Mouse (Mus musculus) adipocyte (in vitro differentiated cells): ENCODE results near the gene 1700029H14Rik.

Experiments used
- DNase-seq: peaks from one replicate; pipeline ENCODE4 v3.0.0-alpha.2; 2016; ENCODE audit warnings: low spot score

Gene 1700029H14Rik

DNA sequence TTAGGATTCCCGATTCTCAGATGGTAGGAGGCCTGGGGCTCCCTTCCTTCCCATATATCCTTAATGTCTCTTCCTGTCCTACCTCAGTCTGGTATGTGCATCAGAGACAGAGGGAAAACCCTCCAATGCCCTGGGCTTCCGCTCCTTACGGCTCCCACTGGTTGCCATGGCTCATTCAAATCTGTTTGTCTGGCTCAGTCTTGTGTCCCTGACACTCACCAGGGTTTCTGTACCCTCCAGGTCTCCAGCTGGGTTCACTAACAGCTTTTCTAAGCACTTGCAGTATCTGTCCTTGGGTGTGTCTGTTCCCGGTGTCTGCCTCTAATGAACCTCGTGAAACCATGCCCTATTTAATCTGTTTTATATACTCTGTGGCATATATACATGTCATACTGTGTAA is 20.7 kb downstream of the 1700029H14Rik start:
- no peak for DNase-seq

DNA sequence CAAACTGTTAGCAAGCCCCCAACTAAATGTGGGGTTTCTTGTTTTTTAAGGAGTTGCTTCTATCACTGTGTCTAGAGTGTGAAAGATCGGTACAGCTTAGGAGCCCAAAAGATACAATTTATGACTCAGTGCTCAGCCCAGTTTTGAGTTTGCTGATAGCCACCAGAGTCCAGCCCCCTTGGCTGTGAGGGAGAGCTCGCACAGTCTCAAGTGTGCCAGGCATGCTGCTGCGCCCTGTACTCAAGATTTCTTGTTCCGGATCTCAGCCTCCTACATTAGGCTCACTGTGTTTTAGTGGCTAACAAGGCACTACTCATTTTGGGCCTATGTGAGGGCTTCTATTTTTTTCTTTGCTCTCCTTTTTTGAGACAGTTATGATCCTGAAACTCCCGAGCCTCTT is 22.1 kb downstream of the 1700029H14Rik start:
- no peak for DNase-seq

DNA sequence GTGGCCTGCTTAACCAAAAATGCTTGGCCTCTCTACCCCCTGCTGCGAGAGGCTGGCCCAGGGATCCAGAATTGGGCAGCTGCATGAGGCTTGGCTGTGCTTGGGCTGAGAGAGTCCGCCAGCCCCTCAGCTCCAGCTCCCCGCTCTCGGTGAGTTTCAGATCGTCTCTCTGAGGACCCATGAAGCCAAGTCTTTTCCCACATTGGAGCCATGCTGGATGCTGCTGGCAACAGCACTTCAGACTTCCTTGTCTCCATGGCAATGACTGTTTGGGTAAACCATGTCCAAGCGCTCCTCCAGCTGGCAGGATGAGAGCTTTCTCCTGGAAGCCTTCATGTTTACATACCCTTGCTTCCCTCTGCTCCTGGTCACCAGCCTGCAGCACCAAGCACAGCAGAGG is 23.4 kb downstream of the 1700029H14Rik start:
- DNase-seq = peak; percentile 97

DNA sequence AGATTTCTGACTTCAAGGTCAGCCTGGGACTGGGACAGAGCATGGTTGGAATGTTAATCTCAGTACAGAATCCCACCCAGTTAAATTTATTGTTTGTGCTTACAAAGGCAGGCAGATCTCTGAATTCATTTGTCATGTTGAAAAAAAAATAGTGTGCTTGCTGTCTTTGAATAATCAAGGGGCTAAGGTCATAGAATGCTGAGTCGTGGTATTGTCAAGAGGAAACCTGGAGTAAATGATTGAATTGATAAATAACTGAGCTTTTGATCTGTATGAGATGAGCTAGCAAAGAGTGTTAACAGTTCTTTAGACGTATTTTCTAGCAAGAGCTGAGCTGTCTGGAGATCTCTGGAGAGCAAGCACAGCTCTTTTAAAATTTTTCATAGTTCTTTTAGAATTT is 25.2 kb downstream of the 1700029H14Rik start:
- DNase-seq = no peak

DNA sequence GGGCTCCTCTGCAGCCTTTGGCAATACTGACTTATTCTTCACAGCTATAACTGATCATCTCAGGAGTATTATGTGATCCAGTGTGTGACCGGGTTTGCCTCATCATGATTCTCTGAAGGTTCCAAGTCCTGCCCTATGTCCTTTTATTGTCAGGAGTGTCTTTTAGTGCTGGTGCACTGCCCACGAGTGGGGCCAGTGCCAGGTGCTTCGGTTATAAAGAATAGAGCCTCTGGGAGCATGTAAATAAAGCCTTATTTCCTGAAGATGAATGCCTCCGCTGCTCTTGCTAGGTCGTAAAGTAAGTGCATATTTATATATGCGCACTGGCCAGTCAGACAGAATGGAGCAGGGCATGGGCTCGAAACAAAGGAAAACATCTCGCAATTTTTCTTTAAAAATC is 29.1 kb downstream of the 1700029H14Rik start:
- DNase-seq = no peak

DNA sequence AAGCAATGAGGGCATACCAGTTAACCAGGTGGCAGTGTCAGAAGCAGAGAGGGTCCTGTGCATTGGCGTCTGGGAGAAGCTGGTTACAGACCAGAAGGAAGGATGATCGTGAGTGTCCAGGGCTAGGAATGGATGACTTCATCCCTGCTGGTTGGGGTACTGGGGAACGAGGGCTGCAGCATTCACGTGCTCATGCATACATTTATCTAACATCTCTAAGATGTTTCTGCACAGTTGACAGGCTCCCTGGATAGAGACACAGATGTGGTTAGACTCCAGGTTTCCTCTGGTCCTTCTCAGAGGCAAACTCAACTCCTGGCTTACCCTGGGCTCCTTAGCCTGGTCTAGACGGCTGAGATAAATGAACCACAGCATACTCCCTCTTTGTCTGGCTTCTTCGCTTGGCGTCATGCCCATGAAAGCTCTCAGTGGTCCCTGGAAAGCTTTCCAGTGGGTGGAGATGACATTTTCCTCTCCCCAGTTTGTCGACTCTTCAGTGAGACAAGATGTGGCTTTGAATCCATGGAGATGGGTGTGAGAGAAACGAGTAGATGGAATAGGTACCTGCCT is 30.6 kb downstream of the 1700029H14Rik start:
- no peak for DNase-seq

DNA sequence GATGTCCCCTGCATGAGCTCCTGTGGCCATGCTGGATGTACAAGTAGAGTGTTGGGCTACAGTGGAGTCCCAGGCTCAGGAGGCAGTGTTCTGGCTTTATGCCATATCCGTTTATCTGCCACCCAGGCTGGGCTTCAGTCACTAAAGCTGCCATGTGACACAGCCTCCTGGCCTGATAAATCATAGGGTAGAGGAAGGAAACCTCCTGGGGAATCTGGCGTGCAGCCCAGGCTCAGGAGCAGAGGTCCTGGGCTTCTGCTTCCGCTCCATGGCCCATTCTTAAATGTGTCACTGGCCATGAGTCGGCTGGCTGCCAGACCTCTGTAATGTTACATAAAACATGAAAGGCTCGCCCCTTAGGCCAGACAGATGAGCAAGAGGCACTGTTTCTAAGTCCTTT is 31.3 kb downstream of the 1700029H14Rik start:
- peak; percentile 95 for DNase-seq

DNA sequence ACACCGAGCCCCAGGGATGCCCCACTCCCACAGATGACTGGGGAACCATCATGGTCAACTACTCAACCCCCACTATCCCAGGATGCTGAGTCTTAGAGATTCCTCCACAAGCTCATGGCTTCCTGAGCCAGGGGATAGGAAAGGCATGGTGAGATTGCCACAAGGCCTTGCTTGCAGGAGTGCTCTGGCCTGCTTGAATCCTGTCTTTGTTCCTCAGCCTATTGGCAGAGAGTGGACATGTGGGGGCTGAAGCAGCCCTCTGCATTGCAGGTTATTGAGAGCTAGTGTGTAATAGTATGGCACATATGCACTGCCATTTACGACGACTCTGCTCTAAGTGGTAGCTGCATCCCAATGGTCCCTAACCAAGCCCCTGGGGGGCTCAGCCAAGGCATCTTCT is 31.9 kb downstream of the 1700029H14Rik start:
- no peak for DNase-seq

DNA sequence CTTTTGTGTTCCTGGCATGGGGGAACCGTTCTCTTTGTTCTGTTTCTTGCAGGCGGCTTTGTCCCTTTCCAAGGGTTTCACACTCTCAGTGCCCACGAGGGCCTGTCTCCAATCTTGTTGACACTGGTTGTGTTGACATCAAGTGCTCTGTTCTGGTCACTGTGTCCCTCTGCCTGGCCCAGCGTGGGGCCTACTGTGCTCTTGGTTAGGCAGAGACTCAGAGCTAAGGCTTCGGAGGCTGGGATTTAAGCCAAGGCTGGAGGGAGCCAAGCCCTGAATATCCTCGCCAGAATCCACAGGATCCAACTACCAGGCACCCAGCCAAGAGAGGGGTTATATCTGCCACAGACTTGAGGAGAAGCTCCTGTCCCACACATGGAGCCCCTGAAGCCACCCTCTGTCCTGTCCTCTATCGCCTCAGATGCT is 32.4 kb downstream of the 1700029H14Rik start:
- DNase-seq = peak; percentile 96

DNA sequence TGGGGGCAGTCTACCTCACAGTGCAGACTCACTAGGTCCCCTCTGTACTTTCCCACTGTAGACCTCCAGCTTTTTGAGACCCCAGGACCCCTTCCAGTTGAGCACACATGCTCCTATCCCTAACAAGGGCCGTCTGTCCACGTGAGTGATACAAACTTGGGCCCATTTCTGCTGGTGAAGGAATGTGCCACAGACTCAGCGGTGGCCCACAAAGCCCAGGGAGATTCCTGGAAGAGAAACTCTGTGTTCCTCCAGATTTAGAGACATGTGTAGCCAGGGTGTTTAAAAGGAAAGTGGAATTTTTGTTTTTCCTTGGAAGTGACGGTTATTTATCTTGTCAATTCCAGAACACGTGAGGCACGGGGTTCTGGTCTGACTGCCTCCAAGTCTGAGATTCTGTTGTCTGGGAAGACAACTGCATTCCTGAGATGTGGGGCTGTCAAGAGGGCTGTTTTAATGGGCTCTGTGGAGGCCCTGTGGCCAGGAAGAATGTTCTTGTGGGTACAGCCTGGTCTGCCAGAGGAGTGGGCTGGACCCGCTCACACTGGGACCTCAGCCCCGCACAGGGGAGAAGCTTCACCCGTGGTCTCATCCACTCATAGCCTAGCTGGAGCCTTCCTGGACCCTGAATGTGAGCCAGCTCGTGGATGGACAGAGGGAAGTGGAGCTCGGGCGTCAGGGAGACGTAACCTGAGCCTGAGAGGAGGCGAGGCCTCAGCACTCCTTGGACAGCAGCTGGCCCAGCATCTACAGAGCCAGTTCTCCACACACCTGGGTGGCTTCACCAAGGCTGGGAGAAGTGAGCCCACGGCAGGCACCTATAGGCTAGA is 33.0 kb downstream of the 1700029H14Rik start:
- peak; percentile 66 for DNase-seq

DNA sequence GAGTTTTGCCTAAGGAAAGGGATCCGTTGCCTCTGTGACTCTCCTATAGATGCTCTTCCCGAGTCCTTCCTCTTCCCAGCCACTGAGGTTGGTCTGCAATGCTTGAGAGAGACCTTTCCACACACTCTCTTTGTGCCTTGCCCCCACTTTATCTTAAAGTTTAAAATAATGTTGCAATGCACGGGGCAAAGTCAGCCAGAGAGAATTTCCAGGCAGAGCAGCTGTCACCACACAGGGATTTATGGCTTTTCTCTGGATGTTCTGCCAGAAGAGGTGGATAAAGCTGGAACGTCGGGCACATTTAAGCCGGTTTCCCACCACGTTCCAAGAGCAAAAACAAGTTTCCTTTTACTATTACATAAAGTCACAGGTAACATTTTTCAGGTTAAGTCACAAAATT is 40.9 kb downstream of the 1700029H14Rik start:
- peak; percentile 86 for DNase-seq

DNA sequence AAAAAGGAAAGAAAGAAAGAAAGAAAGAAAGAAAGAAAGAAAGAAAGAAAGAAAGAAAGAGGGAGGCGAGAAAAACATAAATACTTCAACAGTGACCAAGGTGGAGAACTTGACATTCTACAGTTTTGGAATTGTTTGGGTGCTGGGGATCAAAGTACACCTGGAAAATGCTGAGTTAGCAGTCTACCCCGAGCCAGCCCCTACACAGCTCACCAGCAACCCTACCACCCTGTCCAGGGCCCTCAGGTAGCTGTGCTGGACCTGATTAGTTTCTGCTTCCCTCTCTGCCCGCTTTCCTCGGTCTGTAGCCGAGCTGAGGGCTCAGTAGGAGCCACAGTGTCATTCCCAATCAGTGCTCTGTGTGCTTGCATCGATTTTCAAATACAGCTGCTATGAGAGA is 41.9 kb downstream of the 1700029H14Rik start:
- no peak for DNase-seq

DNA sequence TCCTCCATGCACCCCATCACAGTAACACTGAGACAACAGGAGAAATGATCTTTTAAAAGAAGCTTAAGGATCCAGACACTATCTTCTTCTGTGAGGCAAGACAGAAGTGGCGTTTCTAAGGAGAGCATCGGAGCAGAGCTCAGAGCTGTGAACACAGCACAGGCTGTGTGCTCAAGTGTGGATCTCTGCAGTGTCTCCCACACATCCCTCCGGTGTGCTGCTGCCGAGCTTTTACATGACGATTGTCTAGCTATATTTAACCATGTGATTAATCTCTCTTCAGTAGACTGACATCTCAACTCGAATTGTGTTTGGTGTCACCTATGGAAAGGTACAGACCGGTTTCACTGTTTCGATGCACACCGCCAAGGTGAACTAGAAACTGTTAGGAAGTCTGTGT is 42.8 kb downstream of the 1700029H14Rik start:
- DNase-seq = no peak

DNA sequence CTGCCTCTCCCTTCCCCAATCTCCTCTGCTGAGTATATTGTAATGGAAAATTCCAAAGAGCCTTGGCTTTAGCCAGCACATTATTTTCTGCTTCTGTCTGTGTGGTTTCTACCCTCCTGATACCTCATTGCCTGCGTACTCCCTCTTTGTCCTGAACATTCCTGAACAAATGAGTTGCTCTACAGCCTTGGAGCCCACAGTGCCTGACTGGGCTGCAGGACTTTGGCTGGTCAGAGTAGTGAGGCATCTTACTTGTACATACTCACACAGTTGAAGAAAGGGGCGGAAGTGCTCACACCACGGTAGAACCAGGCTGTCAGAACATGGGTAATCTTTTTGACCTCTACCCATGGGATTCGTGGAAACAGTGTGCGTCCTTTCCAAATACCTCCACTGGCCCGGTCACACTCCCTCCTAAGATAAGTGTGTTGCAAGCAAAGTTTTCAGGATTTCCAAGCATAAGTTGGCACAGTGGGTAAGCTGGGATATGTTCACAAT is 44.9 kb downstream of the 1700029H14Rik start:
- DNase-seq = peak; percentile 80

DNA sequence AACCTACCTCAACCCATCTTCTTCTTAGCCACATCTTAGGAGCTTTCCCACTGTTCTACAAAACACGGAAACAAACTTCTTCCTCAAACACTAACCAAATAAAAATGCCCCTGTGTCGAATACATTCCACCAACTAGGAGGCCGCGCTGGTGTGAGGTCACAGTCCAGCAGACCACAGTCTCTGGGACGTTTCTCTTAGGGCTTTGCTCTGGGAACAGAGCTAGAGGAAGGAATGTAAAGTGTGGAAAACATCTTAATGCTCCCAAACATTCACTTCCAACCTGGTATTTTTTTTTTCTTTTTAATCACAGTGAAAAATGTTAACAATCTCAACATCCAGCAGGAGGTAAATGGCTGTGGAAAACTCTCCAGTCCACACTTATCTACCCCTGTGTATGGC is 45.5 kb downstream of the 1700029H14Rik start:
- no peak for DNase-seq

DNA sequence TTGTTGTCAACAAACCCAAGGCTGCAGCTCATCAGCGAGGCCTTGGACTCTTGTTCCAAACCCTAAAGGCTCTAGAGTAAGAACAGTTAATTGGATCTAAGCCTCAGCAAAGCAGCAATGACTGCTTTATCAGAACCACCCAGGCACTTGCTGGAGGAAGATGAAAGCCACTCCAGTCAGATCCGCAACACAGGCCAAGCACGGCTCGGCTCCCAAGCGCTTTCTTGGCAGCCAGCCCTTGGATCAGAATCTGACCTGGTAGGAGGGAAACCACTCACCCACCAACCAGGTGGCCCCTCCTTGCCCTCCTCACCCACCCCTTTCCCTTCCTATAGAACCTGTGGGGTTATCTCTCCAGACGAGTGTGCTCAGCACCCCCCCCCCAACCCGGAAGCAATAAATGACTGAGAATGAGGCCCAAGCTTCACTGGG is 46.2 kb downstream of the 1700029H14Rik start:
- DNase-seq = no peak

DNA sequence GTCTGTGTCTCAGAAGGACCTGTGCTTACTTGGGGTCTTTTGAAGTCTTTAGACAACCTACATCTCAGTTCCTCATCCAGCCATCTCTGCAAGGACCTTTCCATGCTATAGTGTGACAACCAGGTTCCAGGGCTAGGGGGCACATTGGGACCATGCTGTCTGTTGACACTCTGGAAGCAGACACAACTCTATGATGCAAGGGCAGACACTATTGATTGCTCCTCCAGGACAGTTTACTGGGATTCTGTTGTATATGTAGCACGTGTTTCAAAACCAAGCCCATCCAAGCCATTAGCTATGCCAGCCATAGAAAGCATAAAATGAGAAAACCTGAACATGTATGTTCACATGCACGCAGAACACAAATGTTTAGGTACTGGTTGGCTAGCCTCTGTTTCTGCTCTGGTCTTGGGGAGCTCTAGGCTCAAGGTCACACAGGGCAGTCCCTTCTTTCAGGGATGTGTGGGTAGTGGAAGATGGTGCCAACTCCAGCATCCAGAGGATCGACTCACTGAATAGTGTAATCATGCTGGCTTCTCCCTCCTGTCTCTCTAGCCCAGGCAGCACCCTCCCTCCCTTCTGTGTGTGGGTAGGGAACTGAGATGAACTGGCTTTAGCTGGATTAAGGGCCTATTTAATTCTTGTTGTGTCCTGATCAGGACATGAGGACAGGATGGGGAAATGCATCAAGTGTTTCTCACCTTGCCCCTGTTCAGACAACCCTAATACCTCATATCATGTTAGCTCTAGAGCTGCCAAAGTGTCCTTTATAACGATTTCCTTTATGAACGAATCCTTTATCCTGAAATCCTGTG is 48.5 kb downstream of the 1700029H14Rik start:
- no peak for DNase-seq

DNA sequence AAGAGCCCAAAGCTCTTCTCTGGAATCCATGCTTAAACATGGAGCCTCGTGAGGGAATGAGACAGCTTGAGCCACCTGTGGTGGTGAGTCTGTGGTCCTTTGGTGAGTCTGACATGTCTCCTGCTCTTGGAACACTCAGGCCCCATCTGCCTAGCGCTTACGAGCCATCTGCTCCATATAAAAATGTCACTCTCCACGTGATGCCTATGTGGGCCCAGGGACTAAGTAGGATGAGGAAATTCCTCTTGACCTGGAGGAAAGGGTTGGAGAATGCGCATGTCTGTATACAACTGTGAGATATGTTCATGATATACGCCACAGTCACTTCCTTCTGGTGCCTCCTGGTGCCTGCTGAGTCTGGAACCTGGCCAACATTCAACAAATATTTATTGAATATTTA is 49.6 kb downstream of the 1700029H14Rik start:
- DNase-seq = no peak

DNA sequence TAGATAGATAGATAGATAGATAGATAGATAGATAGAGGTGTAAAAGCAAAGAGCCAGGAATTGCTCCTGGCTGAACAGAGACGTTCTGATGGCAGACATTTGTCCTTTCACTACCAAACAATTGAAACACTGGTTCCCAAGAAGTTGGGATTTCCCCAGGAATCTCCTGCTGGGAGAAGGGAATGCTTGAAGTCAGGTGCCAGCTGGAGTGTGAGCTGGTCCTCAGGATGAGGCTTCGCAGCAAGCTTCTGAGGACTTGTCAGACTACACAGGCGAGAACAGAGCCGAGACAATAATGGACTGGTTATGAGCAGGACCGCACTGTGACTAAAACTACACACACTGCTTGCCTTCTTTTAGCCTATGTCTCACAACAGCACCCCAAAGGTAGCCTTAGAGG is 50.2 kb downstream of the 1700029H14Rik start:
- DNase-seq = no peak

DNA sequence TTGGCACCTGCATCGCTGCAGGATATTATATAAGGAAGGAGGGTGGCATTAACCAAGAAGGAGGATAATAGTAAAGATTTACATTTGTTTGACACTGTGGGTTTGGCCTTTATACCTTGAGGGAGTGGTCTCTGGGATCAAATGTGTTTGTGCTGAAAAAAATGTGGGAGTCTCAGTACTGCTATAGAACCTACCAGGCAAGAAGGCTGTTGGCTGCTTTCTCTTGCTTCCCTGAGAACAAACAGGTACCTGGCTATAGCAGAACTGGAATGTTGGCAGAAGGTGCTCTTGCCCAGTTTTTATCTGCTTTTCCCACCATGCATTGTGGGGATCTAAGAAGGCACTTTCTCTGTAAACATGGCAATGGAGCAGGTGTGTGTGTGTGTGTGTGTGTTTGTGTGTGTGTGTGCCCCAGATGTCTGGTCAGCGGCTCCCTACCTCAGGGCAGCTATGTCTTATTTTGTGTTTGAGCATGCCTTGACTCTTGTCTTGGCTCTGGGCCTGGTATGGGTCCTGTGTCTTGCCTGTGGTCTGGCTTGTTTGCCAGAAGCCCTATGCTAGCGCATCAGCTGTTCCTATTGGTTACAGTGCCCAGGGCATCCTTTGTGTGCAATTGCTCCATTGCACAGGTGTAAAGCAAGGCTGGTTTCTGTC is 54.9 kb downstream of the 1700029H14Rik start:
- no peak for DNase-seq

DNA sequence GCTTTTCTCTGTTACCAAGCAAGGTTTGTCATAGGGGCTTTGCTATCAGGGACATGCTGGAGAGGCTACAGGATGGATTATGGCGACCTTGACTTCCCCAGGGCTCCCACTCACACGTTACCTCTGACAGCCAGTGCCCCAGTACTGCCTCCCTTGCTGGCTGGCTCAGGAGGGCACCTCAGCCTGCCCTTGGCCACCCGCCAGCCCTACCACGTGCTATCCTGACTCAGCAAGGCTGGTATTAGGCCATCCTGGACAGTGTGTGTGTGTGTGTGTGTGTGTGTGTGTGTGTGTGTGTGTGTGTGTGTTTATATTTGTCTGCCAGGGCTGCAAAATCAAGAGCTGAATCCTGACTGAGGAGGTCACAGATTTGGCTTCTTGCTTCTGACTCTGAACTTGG is 55.4 kb downstream of the 1700029H14Rik start:
- peak; percentile 93 for DNase-seq
